Mouse (Mus musculus): ENCODE data around the gene Tmem80. TPM values are rescaled to one million over a fixed set of nuclear protein-coding genes. Genes with fewer than 3 reads are reported as not detected.

Gene Tmem80
- polyA plus RNA-seq, 1 experiment = 66.7 TPM

DNA sequence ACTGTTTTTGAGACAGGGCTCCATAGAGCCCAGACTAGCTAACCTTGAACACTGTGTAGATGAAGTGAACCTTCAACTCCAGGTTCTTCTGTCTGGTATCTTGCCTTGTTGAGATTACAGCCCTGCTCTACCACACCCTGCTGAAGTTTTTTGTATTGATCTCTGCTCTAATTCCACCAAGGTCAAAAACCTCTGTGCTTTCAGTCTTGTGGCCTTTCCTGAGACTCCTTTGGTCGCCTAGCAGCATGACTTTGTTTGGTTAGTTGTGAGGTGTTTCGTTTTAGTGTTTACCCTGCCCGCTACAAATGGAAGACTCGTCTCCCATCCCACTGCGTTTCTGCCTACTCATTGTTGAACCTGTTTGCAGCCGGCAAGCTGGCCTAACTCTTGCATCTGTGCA is 23.5 kb downstream of the Tmem80 start:
- TF ChIP-seq POLR2A (IDR thresholded peaks at IDR 0.05; ENCODE audit: borderline replicate concordance, insufficient read depth, low read length) (no peak), CTCF (IDR thresholded peaks at IDR 0.05; ENCODE audit: borderline replicate concordance, insufficient read depth, low read depth, low read length) (no peak)
- DNase-seq = no peak
- Histone ChIP-seq H3K4me1 (ENCODE audit: control insufficient read depth, insufficient read depth, low read length) (peaks cover 13% of the 10 kb centered on the region), H3K27ac (ENCODE audit: insufficient read depth, low read length) (no peak overlapping the region), H3K27me3 (ENCODE audit: control insufficient read depth, insufficient read depth, low read length) (no peaks in the 10 kb centered on the region), H3K4me3 (replicated peaks; ENCODE audit: insufficient read depth, low read depth, low read length) (no peak overlapping the region)
- 88% methylated on average over 6 of the region's 6 CpGs for WGBS

DNA sequence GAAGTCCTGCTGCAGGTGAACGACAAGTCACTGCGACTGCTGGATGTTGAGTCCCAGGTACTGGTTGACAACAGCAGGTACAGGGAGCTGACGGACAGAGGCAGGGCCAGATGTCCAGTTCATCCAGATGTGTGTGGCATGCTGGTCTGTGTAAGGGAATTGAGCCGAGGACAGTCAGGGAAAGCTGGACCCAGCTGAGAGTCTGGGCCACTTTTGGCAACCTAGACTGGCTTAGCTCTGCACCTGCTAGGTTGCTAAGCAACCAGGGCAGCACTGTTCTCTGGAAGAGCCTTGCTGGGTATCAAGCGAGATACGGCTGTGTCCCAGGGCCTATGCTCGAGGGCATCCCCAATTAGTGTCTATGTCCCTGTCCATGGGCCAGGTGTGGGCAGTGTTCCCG is 27.5 kb downstream of the Tmem80 start:
- 33% methylated on average over 8 of the region's 8 CpGs for WGBS
- Histone ChIP-seq H3K4me3 (replicated peaks; ENCODE audit: insufficient read depth, low read depth, low read length) (no peak overlapping the region), H3K27ac (ENCODE audit: insufficient read depth, low read length) (no peak overlapping the region), H3K27me3 (ENCODE audit: control insufficient read depth, insufficient read depth, low read length) (no peaks in the 10 kb centered on the region), H3K4me1 (ENCODE audit: control insufficient read depth, insufficient read depth, low read length) (peaks cover 19% of the 10 kb centered on the region)
- TF ChIP-seq CTCF (IDR thresholded peaks at IDR 0.05; ENCODE audit: borderline replicate concordance, insufficient read depth, low read depth, low read length) (no peak), POLR2A (IDR thresholded peaks at IDR 0.05; ENCODE audit: borderline replicate concordance, insufficient read depth, low read length) (no peak)
- DNase-seq = peak in 1 of 2 experiments; percentile 63

DNA sequence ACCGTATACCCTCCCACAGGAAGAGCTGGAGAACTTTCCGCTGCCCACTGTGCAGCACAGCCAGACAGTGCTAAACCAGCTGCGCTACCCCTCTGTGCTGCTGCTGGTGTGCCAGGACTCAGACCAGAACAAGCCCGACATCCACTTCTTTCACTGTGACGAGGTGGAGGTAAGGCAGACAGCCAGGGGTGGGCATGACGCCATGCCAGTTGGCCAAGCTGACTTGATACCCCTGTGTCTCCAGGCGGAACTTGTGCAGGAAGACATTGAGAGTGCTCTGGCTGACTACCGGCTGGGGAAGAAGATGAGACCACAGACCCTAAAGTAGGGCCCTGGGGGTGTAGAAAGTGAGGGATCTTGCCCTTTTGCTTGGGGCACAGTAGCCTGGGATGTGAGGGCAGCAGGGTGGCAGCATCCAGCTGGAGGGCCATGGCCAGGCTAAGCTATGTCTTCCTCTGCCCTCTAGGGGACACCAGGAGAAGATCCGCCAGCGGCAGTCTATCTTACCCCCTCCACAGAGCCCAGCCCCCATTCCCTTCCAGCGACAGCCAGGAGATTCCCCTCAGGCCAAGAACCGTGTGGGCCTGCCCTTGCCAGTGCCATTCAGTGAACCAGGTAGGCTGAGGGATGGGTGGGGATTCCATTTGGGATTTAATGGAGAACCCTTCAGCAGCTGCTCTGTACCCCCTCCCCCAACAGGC is 28.2 kb downstream of the Tmem80 start:
- Histone ChIP-seq H3K27me3 (ENCODE audit: control insufficient read depth, insufficient read depth, low read length) (no peaks in the 10 kb centered on the region), H3K4me1 (ENCODE audit: control insufficient read depth, insufficient read depth, low read length) (peaks cover 19% of the 10 kb centered on the region), H3K27ac (ENCODE audit: insufficient read depth, low read length) (no peak overlapping the region), H3K4me3 (replicated peaks; ENCODE audit: insufficient read depth, low read depth, low read length) (no peak overlapping the region)
- TF ChIP-seq CTCF (IDR thresholded peaks at IDR 0.05; ENCODE audit: borderline replicate concordance, insufficient read depth, low read depth, low read length) (peak; percentile 33; the same call in 1 of the 2 replicates), POLR2A (IDR thresholded peaks at IDR 0.05; ENCODE audit: borderline replicate concordance, insufficient read depth, low read length) (no peak)
- WGBS = 36% methylated on average over 12 of the region's 12 CpGs
- peak in 1 of 2 experiments; percentile 46 for DNase-seq

DNA sequence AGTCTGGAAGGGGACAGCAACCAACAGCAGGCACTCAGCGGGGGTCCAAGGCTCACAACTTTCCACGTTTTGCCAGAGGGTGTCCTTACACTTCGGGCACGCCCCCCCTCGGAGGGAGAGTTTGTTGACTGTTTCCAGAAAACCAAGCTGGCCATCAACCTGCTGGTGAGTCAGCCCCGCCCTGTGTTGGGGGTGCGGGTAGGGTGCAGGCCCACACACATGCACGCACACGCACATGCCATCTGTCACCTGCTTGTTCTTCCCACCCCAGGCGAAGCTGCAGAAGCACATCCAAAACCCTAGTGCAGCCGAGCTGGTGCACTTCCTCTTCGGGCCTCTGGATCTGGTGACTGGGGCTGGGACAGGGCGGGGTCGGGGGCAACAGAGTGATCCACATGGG is 29.4 kb downstream of the Tmem80 start:
- TF ChIP-seq POLR2A (IDR thresholded peaks at IDR 0.05; ENCODE audit: borderline replicate concordance, insufficient read depth, low read length) (no peak), CTCF (IDR thresholded peaks at IDR 0.05; ENCODE audit: borderline replicate concordance, insufficient read depth, low read depth, low read length) (no peak)
- Histone ChIP-seq H3K27ac (ENCODE audit: insufficient read depth, low read length) (no peak overlapping the region), H3K4me3 (replicated peaks; ENCODE audit: insufficient read depth, low read depth, low read length) (no peak overlapping the region), H3K27me3 (ENCODE audit: control insufficient read depth, insufficient read depth, low read length) (no peaks in the 10 kb centered on the region), H3K4me1 (ENCODE audit: control insufficient read depth, insufficient read depth, low read length) (peaks cover 25% of the 10 kb centered on the region)
- 30% methylated on average over 14 of the region's 14 CpGs for WGBS
- DNase-seq = no peak

DNA sequence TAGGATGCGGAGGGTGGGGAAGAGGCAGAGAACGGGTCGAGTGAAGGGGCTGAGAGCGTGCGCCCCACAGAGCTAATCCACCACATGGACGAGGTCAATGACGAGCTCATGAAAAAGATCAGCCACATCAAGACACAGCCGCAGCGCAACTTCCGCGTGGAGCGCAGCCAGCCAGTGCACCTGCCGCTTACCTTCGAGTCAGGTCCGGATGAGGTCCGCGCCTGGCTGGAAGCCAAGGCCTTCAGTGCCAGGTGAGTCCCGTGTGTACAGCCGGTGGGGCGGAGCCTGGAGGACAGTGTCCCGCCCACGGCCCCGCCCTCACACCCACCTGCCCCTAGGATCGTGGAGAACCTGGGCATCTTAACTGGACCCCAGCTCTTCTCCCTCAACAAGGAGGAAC is 34.0 kb downstream of the Tmem80 start:
- peak overlapping the region; percentile 37 for H3K4me3 ChIP-seq (replicated peaks; ENCODE audit: insufficient read depth, low read depth, low read length)
- 11% methylated on average over 24 of the region's 24 CpGs for WGBS
- peak; percentile 75 to 80 for DNase-seq
- no peak overlapping the region for H3K27ac ChIP-seq (ENCODE audit: insufficient read depth, low read length)
- H3K4me1 ChIP-seq (ENCODE audit: control insufficient read depth, insufficient read depth, low read length) = peaks cover 9% of the 10 kb centered on the region
- TF ChIP-seq POLR2A (IDR thresholded peaks at IDR 0.05; ENCODE audit: borderline replicate concordance, insufficient read depth, low read length) (no peak), CTCF (IDR thresholded peaks at IDR 0.05; ENCODE audit: borderline replicate concordance, insufficient read depth, low read depth, low read length) (no peak)
- no peaks in the 10 kb centered on the region for H3K27me3 ChIP-seq (ENCODE audit: control insufficient read depth, insufficient read depth, low read length)

DNA sequence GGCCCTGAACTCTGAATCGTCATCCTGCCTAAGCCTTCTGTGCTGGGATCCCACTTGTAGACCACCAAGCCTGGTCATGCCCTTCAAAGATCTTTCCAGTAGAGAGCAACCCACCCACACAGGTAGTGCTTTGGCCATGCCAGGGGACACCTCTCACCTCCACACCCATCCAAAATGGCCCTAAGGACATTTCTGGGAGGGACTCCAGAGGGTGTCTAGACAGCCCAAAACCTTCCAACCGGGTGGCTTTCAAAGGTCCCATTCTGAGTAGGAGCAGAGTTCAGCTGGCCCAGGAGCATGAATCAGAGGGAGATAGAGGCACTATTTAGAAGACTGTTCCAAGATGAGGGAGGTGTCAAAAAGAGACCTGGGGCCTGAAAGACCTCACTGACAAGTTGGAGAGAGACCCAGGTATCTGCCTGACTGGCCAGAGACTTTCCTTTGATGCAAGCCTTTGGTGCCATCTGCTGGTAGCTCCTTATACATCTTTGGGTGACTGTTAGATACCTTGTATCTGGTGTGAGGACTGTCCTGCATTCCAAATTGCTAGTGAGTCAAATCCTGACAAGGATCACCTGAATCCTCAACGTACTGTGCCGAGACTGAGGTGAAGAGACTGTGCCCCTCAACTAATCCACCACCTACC is 35.7 kb downstream of the Tmem80 start:
- H3K4me3 ChIP-seq (replicated peaks; ENCODE audit: insufficient read depth, low read depth, low read length) = no peak overlapping the region
- WGBS = 56% methylated on average over 4 of the region's 4 CpGs
- no peak overlapping the region for H3K27ac ChIP-seq (ENCODE audit: insufficient read depth, low read length)
- TF ChIP-seq POLR2A (IDR thresholded peaks at IDR 0.05; ENCODE audit: borderline replicate concordance, insufficient read depth, low read length) = no peak
- TF ChIP-seq CTCF (IDR thresholded peaks at IDR 0.05; ENCODE audit: borderline replicate concordance, insufficient read depth, low read depth, low read length) = peak; percentile 84
- no peaks in the 10 kb centered on the region for H3K27me3 ChIP-seq (ENCODE audit: control insufficient read depth, insufficient read depth, low read length)
- peaks cover 5% of the 10 kb centered on the region for H3K4me1 ChIP-seq (ENCODE audit: control insufficient read depth, insufficient read depth, low read length)
- peak; percentile 80 to 82 for DNase-seq

DNA sequence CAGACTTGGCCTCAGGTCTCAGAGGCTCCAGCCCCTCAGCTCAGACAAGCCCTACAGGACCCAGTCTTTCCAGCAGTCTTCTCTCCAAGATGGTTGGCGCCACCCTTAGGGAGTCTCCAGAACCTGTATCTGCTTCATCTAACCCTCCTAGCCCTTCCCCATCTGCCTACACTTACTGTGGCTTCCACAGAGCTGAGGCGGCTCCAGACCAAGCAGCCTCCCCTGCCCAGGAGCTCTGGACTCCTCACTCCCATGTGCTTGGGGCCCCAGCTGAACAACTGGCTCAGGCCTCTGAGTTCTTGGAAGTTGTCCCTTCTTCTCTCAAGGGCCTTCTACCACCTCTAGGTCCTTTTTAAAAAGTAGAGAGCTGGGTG is 36.2 kb downstream of the Tmem80 start:
- Histone ChIP-seq H3K4me1 (ENCODE audit: control insufficient read depth, insufficient read depth, low read length) (peaks cover 5% of the 10 kb centered on the region), H3K27me3 (ENCODE audit: control insufficient read depth, insufficient read depth, low read length) (no peaks in the 10 kb centered on the region), H3K27ac (ENCODE audit: insufficient read depth, low read length) (no peak overlapping the region; the same call in 1 of the 2 replicates), H3K4me3 (replicated peaks; ENCODE audit: insufficient read depth, low read depth, low read length) (no peak overlapping the region)
- TF ChIP-seq CTCF (IDR thresholded peaks at IDR 0.05; ENCODE audit: borderline replicate concordance, insufficient read depth, low read depth, low read length) (no peak), POLR2A (IDR thresholded peaks at IDR 0.05; ENCODE audit: borderline replicate concordance, insufficient read depth, low read length) (no peak)
- no peak for DNase-seq
- WGBS = 69% methylated on average over 2 of the region's 2 CpGs

Data from cerebellum, adult 2 months (tissue).